Mouse (Mus musculus): ENCODE data around the gene Cipc. TPM values are rescaled to one million over a fixed set of nuclear protein-coding genes. Genes with fewer than 3 reads are reported as not detected.

Cipc gene
- polyA plus RNA-seq, 1 experiment: 78.2 TPM

GRCm38 (mm10) chr12:86958558-86958957 lies 11.7 kb downstream of the Cipc start:
- no peak for DNase-seq (ENCODE audit: extremely low spot score in 1 of 2, low spot score in 1 of 2)

- no peak for DNase-seq (ENCODE audit: extremely low spot score in 1 of 2, low spot score in 1 of 2)
Measured at GRCm38 (mm10) chr12:86959661-86960060, 12.8 kb downstream of the Cipc start.

- no peak for DNase-seq (ENCODE audit: extremely low spot score in 1 of 2, low spot score in 1 of 2)
Measured at GRCm38 (mm10) chr12:86960138-86960537, 13.3 kb downstream of the Cipc start.

DNA sequence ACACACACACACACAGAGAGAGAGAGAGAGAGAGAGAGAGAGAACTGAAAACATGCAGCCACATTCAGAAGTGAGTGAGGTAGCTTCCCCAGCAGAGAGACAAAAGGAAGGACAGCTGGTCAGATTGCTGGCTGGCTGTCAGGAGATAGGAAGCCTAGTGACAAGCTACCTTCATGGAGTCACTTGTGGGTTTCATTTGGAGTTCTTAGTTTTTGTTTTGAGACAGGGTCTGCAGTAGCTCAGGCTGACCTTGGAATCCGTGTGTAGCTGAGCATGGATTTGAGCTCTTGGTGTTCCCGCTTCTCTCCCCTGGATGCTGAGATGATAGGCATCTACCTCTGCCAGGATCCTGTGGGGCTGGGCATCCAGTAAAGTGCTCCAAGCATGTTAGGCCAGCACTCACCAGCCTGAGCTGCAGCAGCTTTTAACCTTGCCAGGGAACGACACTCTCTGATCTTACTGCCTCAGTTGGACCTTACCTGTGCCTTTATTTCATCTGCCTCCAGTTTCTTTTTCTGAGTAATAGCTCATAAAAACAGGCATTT lies 14.0 kb downstream of the Cipc start:
- DNase-seq (ENCODE audit: extremely low spot score in 1 of 2, low spot score in 1 of 2): no peak

DNA sequence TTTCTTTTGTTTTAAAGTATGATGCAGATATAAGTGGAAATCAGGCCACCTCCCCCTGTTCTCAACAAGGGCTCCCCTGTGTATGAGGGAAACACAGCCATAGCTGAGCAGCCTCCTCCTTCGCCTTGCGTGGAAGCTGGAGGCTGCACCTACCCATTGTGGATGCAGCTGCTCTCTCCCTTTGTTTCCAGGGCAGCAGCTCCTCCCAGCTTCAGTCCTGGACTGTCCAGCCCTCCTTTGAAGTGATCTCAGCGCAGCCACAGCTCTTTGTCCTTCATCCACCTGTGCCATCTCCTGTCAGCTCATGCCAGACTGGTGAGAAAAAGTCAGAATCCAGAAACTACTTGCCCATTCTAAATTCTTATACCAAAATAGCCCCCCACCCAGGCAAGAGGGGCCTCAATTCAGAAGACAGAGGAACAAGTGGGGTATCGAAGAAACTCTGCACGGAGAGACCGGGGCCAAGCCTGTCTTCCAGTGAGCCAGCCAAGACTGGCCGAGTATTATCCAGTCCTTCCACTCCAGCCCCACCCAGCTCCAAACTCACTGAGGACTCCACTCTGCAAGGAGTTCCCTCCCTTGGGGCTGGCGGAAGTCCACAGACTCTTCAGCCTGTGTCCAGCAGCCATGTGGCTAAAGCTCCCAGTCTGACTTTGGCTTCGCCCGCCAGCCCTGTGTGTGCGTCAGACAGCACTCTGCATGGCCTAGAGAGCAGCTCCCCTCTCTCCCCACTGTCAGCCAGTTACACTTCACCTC lies 14.9 kb downstream of the Cipc start:
- no peak for DNase-seq (ENCODE audit: extremely low spot score in 1 of 2, low spot score in 1 of 2)

DNA sequence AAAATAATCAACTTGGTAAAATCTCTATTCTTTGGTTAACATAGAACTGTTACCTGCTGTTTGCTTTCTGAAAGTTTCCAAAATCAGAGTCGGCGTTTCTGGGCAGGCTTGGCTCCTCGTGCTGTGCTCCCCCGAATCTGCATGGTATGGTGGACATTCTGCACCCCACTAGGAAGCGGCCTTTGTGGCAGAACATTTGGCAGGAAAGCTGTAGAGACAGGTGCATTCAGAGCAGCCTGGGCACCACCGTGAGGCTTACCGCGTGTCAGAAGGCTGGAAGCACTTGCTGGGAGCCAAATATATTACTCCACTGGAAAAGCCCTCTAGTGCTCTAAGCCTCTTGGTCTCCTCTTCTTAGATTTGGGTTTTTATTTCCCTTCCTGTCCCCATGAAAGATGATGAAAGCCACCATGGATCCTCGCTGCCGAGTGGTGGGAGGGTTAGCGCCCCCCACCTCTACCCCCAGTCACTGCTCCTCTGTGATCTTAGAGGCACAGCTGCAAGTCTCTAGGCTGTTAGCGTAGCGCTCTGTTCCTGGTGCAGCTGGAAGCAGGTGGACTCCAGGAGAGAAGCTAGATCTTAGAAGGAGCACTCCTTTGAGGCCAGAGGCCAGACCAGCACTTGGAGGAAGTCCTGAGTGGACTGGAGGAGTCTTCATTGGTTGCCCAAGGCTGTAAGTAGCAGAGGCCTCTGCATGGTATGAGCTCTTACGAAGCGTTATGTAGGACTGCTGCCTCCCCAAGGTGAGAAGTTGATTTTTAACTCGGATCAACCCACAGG lies 17.6 kb downstream of the Cipc start:
- DNase-seq (ENCODE audit: extremely low spot score in 1 of 2, low spot score in 1 of 2): no peak

DNA sequence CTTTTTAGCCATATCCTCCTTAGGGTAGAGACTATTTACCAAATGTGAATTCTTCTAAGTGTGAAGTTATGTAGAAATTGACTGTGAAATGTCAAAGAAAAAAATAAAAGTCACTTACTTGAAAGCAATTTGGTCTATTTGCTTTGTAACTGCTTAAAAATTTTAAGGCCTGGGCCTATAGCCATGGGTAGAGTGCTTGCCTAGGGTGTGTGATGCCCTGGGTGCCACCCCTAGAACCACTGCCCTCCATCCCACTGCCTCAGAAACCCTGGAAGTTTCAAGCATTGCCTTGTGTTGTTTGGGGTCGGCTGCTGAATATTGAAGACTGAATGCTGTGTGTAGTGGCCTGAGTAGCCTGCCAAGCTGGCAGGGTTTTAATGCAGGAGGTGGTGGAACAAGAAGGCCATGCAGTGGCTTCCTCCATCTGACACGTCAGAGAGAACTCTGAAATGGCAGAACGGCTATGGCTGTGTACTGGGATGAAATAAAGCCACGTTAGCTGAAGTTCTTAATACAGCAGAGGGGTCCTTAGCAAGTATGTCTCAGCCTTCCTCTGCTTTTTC lies 18.5 kb downstream of the Cipc start:
- no peak for DNase-seq (ENCODE audit: extremely low spot score in 1 of 2, low spot score in 1 of 2)

DNA sequence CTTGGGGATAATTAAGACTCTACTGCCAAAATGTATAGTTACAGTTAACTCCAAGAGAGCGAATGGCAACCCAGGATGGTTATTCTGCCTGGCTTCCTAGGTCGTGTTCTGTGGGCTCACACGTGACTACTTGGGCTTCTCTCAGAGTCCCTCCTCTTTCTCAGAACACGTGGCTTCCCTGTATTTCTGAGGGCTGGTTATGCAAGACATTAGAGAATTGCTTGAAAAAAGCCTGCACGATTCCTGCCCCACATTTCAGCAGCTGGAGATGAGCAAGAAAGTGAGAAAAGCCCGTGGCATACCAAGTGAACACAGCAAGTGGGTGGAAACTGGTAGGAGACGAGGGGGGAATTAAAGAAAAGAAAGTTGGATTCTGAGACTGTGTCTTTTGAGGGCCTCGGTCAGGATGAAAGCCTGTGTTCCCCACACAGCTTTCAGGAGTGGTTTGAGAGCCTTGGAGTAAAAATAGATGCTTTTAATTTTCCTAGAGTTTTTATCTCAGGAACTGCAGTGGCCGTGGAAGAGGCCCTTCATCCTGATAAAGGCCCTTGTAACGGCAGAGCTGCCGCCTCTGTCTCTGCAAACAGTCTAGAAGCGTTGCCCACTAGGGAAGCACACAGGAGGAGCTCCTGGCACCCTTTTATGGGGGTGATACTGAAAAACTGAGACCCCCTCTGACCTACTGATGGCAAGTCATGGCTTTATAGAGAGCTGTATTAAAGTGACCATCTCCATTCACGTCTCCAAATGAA lies 21.8 kb downstream of the Cipc start:
- peak; percentile 89 for DNase-seq (ENCODE audit: extremely low spot score in 1 of 2, low spot score in 1 of 2)

DNA sequence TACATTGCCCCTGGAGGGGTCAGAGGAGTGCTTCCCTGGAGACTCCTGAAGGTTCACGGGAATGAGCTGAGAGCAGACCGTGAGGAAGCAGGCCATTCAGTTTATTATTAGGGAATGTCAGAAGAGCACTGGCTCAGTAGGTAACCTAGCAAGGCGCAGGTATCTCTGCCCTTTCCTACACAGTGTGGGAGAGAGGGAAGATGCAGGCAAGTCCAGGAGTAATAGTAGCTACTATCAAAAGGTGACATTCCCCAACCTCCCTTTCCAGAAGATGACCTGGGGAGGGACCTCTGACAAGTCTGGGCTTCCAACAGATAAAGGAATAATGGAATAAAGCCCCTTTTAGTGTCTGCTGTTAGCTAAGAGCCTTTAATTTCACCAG lies 22.4 kb downstream of the Cipc start:
- no peak for DNase-seq (ENCODE audit: extremely low spot score in 1 of 2, low spot score in 1 of 2)

DNA sequence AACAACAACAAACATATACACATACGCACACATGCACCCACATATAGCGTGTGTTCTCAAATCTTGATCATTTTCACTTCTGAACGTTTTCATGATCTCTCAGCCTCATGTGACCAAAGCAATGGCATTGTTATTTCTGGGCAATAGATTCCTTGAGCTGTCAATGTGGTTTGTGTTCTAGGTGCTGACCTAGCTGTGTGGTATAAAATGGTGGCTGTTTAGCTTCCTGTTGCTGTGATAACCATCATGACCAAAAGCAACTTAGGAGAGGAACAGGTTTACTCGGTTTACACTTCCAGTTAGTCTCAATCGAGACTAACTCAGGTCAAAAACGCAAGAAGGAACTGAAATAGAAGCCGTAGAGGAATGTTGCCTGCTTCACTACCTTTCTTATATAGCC lies 24.2 kb downstream of the Cipc start:
- DNase-seq (ENCODE audit: extremely low spot score in 1 of 2, low spot score in 1 of 2): no peak

DNA sequence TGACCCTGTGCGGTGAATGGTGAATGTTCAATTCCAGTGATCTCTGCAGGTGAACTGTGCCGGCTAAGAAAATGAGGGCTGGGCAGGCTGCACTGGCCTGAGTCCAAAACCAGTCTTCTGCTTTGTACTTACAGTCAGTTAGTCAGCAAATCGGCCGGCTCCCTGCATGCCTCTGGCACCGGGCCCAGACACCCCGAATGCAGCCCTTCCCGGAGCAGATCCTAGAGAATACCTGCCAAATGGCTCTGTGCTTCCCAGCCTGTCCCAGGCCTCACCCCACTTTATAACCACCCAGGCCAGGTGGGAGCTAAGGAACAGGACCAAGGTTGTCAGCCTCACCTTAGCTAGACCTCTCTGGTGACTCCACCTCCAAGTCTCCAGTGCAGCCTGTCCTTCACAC lies 26.4 kb downstream of the Cipc start:
- peak in 1 of 2 experiments; percentile 69 for DNase-seq (ENCODE audit: extremely low spot score in 1 of 2, low spot score in 1 of 2)

- peak; percentile 56 to 82 for DNase-seq (ENCODE audit: extremely low spot score in 1 of 2, low spot score in 1 of 2)
Measured at GRCm38 (mm10) chr12:86973706-86974105, 26.9 kb downstream of the Cipc start.

GRCm38 (mm10) chr12:86974387-86975288 lies 27.8 kb downstream of the Cipc start:
- DNase-seq (ENCODE audit: extremely low spot score in 1 of 2, low spot score in 1 of 2): peak in 1 of 2 experiments; percentile 79

- DNase-seq (ENCODE audit: extremely low spot score in 1 of 2, low spot score in 1 of 2): no peak
Measured at GRCm38 (mm10) chr12:86975761-86976160, 28.9 kb downstream of the Cipc start.

DNA sequence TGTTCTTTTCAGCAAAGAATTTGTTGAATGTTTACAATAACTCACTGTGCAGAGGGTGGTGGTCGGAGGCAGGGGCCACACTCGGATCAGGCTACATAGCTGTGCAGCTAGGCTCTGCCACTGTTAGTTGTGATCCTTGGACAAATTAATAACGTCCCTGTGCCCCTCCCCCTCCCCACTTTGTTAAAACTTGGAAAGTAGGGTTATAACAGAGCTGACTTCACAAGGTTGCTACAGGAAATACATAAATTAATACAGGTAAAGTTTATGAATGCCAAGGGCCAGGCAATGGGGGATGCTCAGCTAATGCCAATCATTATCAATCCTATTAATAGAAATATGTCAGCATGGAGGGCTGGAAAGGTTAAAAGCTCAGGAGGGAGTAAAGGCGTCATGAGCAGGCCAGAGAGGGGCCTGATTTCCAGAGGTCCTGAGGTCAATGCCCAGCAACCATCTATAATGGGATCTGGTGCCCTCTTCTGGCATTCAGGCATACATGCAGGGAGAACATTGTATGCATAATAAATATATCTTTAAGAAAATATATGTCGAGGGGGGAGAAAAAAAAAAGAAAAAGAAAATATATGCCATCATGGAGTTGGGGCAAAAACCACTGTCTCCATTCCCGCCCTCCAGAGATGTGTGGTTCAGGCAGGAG lies 29.8 kb downstream of the Cipc start:
- no peak for DNase-seq (ENCODE audit: extremely low spot score in 1 of 2, low spot score in 1 of 2)

GRCm38 (mm10) chr12:86977833-86978232 lies 31.0 kb downstream of the Cipc start:
- peak; percentile 81 to 88 for DNase-seq (ENCODE audit: extremely low spot score in 1 of 2, low spot score in 1 of 2)

GRCm38 (mm10) chr12:86981180-86981579 lies 34.3 kb downstream of the Cipc start:
- DNase-seq (ENCODE audit: extremely low spot score in 1 of 2, low spot score in 1 of 2): no peak

DNA sequence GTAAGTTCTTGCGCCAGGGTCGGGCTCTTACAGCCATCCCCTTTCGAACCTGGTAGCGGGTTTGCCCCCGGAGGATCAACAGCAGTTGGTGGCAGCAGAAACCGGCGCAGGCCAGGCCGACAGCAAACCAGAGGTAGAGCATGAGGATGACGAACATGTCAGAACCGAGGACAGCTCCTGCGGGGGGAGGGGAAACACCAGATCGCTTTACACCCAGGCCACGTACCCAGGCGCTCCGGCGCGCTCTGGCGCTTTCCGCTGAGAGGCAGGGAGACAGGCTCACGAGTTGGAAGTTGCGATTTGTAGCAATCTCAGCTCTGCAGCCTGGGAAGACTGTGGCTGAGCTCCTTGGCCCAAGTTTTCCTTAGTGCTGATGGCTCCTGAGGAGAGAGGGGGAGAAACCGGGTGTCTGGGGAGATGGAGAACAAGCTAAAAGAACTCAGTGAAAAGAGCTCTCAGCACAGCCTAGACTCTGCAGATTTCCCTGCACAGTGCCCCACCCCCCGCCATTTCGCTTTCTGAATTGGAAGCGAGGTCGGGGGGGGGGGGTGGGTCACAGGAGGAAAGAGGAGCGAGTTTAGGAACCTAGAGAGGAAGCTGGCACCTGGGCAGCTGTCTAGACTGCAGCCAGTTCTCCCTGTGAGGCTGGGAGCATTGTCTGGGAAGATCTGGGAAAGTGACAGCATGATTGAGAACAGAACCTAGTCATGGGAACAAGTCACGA lies 36.8 kb downstream of the Cipc start:
- no peak for DNase-seq (ENCODE audit: extremely low spot score in 1 of 2, low spot score in 1 of 2)

- no peak for DNase-seq (ENCODE audit: extremely low spot score in 1 of 2, low spot score in 1 of 2)
Measured at GRCm38 (mm10) chr12:86984194-86984555, 37.3 kb downstream of the Cipc start.

All from frontal cortex, adult 2 months (tissue).